Mouse (Mus musculus) cortical plate, adult 2 months (tissue): ENCODE data around the gene Topbp1.

Source experiments
- CTCF ChIP-seq: fragments of 200-500 bp; IDR thresholded peaks from 2 replicates; pipeline ENCODE4 v1.5.1; 2011; ENCODE audit warnings: mild to moderate bottlenecking, control low read depth, low read length; ENCODE audit not compliant: insufficient read depth; ENCODE audit errors: extremely low read depth
- POLR2A ChIP-seq: fragments of 200-500 bp; IDR thresholded peaks from 2 replicates; pipeline ENCODE4 v1.6.1; 2011; ENCODE audit warnings: mild to moderate bottlenecking, low read length, control low read depth; ENCODE audit not compliant: insufficient read depth; ENCODE audit errors: extremely low read depth

GRCm38 (mm10) chr9:103326449-103326848, 21.4 kb downstream of the Topbp1 start:
- TF ChIP-seq POLR2A = no peak
- no peak for TF ChIP-seq CTCF
